Mouse (Mus musculus) adrenal gland, adult 18-20 months (tissue): ENCODE data around the gene Gm5129. TPM values are rescaled to one million over a fixed set of nuclear protein-coding genes. Genes with fewer than 3 reads are reported as not detected.
"Not testable (repeated sequence)": the region's sequence is repeated elsewhere in the genome, so short reads cannot be mapped to it uniquely, and the experiment has no call there.

Source experiments
- DNase-seq, 2 experiments: peaks; one replicate each; pipeline ENCODE4 v3.0.0; 2021 to 2022; ENCODE audit warnings: low spot score in 2 of 2
- total RNA-seq, 2 experiments: library from RNA; stranded (reverse); gene quantifications; 1 replicate in 1 of 2; 2 replicates in 1 of 2; pipeline ENCODE4 v1.2.3; 2021

The Gm5129 gene
- total RNA-seq, 2 experiments from 2014 or later = 1.9 TPM; not detected in 1

DNA sequence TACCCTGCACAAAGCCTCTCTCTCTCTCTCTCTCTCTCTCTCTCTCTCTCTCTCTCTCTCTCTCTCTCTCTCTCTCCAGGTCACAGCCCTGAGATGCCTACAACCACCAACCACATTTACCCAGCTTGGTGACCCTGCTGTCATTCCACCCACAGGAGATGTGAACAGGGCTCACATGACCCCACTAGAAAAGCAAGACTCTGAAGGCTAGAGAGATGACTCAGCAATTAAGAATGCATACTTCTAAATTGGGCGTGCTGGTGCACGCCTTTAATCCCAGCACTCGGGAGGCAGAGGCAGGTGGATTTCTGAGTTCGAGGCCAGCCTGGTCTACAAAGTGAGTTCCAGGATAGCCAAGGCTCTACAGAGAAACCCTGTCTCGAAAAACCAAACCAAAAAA, 9.7 kb downstream of the Gm5129 start:
- DNase-seq = not testable (repeated sequence)

DNA sequence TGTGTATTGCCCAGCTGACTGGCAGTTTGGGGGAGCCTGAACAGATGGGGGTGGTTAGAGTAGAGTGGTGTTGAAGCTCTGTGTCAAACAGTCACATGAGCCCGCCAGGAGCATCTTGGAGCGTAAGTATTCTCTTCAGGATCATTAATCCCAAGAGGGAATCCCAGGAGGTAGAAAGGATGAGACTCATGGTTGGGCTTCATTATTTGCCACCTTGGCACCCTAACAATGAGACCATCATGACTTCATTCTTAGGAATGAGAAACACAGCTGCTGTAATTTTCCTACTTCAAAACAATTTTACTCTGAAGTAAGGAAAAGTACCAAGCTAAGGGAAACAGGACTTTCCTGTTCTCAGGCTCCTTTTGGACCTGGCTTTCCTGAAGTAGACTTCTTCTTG, 10.4 kb downstream of the Gm5129 start:
- no peak for DNase-seq

- DNase-seq = no peak
Observed at GRCm38 (mm10) chr5:29721159-29721558, 14.6 kb downstream of the Gm5129 start.

DNA sequence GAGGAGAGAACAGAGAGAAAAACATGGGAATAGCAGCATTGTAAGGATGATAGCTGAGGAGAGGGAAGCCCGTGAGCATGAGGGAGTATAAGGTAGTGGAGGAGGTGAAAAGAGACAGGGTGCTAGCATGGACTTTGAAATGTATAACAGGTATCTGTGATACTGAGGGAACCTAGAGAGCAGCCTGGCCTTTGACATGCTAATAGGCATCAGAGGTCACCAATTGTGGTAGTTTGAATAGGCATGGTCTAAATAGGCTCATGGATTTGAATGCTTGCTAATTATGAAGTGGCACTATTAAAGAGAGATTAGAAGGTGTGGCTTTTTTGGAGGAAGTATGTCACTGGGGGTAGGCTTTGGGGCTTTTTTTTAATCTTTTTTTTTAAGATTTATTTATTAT, 22.8 kb downstream of the Gm5129 start:
- no peak for DNase-seq

DNA sequence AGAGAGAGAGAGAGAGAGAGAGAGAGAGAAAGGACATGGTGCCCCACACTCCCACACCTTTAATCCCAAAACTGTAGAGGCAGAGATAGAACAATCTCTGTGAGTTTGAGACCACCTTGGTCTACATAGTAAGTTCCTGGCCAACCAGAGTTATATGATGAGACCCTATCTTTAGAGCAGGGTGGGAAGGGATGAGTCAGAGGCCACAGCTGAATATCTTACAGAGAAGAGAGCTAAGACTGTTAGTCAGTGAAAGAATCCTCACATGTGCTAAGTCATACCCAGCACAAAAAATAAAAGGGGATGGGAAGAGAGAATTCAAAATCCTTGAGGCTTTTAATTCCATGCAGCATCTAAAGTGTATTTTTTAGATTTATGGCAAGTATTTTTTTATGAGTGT, 24.1 kb downstream of the Gm5129 start:
- no peak for DNase-seq

DNA sequence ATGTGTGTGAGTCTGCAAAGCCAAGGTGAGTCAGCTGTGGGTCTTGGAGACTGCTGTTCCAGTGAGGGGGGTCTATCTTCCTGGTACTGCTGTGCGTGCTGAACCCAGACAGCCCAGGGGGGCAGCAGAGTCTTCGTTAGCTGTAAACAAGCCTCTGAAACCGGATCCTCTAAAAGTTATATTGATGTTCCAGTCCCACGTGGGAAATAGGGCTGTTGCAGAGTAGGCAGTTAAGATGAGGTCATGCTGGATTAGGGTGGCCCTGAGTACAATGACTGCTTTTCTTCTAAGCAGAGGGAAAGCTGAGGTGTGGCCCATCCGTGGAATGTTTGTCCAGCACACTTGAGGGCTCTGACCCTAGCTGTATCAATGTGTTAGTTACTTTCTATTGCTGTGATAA, 27.5 kb downstream of the Gm5129 start:
- DNase-seq = no peak

DNA sequence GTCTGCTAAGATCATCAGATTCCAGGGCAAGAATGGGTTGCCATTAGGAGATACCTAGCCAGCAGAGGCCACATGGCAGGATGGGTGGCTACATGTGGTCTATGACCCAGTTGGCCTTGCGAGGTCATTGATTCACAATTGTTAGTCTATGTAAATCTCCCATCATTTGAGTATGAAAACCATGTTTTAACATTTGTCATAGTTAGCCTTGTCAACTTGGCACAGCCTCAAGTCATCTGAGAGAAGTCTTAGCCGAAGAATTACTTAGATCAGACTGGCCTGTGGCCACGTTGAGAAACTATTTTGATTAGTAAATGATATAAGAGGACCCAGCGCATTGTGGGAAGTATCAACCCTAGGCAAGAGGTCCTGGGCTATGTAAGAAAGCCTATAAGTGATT, 28.5 kb downstream of the Gm5129 start:
- DNase-seq = no peak

DNA sequence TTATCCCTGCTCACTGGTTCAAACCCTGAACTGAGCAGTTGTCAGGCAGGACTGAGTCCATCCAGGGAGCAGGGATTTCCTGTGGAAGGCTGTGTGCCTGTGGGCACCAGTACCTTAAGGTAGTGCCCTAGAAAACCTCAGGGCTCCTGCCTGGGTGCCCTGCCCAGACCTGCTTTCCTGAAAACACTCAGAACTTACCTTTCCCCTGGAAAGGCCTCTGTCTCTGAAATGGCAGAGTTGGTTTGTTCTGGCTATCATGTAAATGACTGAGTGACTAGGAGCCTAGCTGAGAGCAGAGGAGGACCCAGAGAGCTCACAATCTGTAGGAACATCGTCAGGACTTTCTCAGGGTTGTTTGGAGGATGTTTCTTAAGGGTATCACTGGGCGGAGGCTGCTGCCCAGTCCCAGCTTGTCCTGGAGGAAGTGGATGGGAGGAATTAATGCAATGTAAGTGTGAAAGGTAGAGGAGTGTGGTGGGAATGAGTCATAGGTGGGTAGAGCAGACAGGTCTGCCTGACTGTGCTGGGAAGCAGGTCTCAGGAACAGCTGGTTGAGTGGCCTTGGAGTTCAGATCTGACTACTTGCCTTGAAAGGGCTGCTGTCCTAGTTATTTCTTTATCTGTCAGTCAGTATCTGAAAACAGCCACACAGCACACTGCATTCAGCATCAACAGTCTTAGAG, 36.1 kb downstream of the Gm5129 start:
- DNase-seq = no peak

GRCm38 (mm10) chr5:29698493-29698892, 37.2 kb downstream of the Gm5129 start:
- no peak for DNase-seq

- DNase-seq = no peak
Observed at GRCm38 (mm10) chr5:29688352-29688751, 47.4 kb downstream of the Gm5129 start.

- DNase-seq = no peak
Observed at GRCm38 (mm10) chr5:29687671-29688070, 48.1 kb downstream of the Gm5129 start.

Other genes starting within 250 kb of the Gm5129 start
- gene Ube3c, start 166.7 kb downstream of the Gm5129 start, total RNA-seq = 10 to 100 TPM; 42.6 to 58.2 TPM
- gene Dnajb6, start 248 bp downstream of the Gm5129 start, total RNA-seq = 100 to 1,000 TPM; 118 to 146 TPM